In the genomic region with DNA sequence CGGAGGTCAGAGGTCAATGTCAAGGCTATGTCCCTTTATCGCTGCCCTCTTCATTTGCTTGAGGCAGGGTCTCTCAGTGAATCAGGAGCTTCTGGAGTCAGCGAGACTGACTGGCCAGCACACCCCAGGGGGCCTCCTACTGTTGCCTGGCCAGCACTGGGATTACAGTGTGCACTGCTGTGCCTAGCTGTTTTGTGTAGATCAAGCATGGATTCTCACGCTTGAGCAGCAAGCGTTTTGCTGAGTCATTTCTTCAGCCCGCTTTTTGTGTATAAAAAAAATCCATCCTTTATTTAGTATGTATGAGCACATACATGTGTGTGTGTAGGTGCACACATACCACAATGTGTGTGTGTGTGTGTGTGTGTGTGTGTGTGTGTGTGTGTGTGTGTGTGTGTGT, we compare ENCODE assay signal across 33 mouse cellular contexts. TPM values are rescaled to one million over a fixed set of nuclear protein-coding genes. Genes with fewer than 3 reads are reported as not detected.
A peak's percentile ranks its signal among the peaks of the same experiment; 100 is the strongest.
DNase-seq lines count a peak whose midpoint lies in the region; ATAC-seq and TF ChIP-seq lines count a peak whose summit lies in the region.
"Had no signal": no experiment of that assay in that cellular context is flagged by ENCODE, and none has a peak within 500 bp of the region (broad histone marks: within the 10 kb centered on the region; RNA-seq: fewer than 3 reads in every experiment).

No protein-coding gene starts in this region.

- no peak overlapping the region for H3K4me3 ChIP-seq in midbrain, embryonic 11.5 days (ENCODE audit: low read depth, low read length)
- no peak overlapping the region for H3K4me3 ChIP-seq in midbrain, embryonic 16.5 days (ENCODE audit: low read depth, low read length)
- peak overlapping the region; percentile 33; the same call in 1 of the 2 replicates for H3K4me3 ChIP-seq in G1E (ENCODE audit: low read depth, low read length)
- H3K4me3 ChIP-seq: embryonic facial prominence, embryonic 10.5 days; embryonic facial prominence, embryonic 13.5 days; erythroblast, embryonic 14.5 days; forebrain, embryonic 12.5 days; forebrain, embryonic 15.5 days; heart, adult 2 months; heart, embryonic 10.5 days; heart, embryonic 13.5 days; hindbrain, embryonic 12.5 days; hindbrain, embryonic 15.5 days had no signal

- peaks cover 11% of the 10 kb centered on the region for H3K27me3 ChIP-seq in midbrain, embryonic 11.5 days (ENCODE audit: control insufficient read depth, insufficient read depth, low read length)
- peaks cover 30% of the 10 kb centered on the region for H3K27me3 ChIP-seq in midbrain, embryonic 16.5 days (ENCODE audit: control insufficient read depth, insufficient read depth, low read depth, low read length)
- H3K27me3 ChIP-seq in G1E (ENCODE audit: insufficient read depth, low read length), result peaks cover 15% of the 10 kb centered on the region

- peak; percentile 17 for DNase-seq in midbrain, embryonic 11.5 days (ENCODE audit: low spot score, missing footprints)
- DNase-seq in G1E (ENCODE audit: low spot score), result peak; percentile 63
- DNase-seq in NIH3T3 (ENCODE audit: low read depth), result peak; percentile 17
- DNase-seq in layer of hippocampus, adult 18-20 months (ENCODE audit: low spot score in 2 of 2), result no peak
- no peak for DNase-seq in lung, postnatal 25 days (ENCODE audit: low spot score)
- no peak for DNase-seq in layer of hippocampus, postnatal 14 days (ENCODE audit: low spot score in 2 of 2)
- DNase-seq: adrenal gland, postnatal 10 days; adrenal gland, postnatal 36 days; B cell, adult 2 months; cerebellum, adult 8-10 months; cerebellum, postnatal 10 days; cerebellum, postnatal 36 days; embryo, embryonic 11 days; gastrocnemius, postnatal 10 days; gastrocnemius, postnatal 36 days; heart, adult 2 months; heart, postnatal 14 days had no signal

- no peak for ATAC-seq in midbrain, embryonic 11.5 days (ENCODE audit: low FRiP score)
- ATAC-seq in midbrain, embryonic 16.5 days, result no peak
- peak; percentile 68 for ATAC-seq in G1E (ENCODE audit: extremely low read depth, insufficient number of reproducible peaks, low FRiP score, poor library complexity, severe bottlenecking)
- ATAC-seq: activated CD4-positive, CD25-positive, alpha-beta regulatory T cell, adult 4 months; forebrain, embryonic 15.5 days; intestine, postnatal 0 days had no signal

- no peak overlapping the region for H3K9ac ChIP-seq in midbrain, embryonic 11.5 days (ENCODE audit: low read length)
- no peak overlapping the region for H3K9ac ChIP-seq in midbrain, embryonic 16.5 days (ENCODE audit: low read depth, low read length)
- H3K9ac ChIP-seq: embryonic facial prominence, embryonic 13.5 days; forebrain, embryonic 12.5 days; forebrain, embryonic 15.5 days; heart, embryonic 13.5 days; hindbrain, embryonic 12.5 days; hindbrain, embryonic 15.5 days had no signal

- H3K36me3 ChIP-seq in midbrain, embryonic 11.5 days (ENCODE audit: control insufficient read depth, insufficient read depth, low read length), result no peaks in the 10 kb centered on the region
- peaks cover 4% of the 10 kb centered on the region; the same call in 1 of the 2 replicates for H3K36me3 ChIP-seq in midbrain, embryonic 16.5 days (ENCODE audit: control insufficient read depth, insufficient read depth, low read length)
- no peaks in the 10 kb centered on the region for H3K36me3 ChIP-seq in G1E (replicated peaks)
- H3K36me3 ChIP-seq: embryonic facial prominence, embryonic 10.5 days; embryonic facial prominence, embryonic 13.5 days; forebrain, embryonic 12.5 days; forebrain, embryonic 15.5 days; heart, embryonic 10.5 days; heart, embryonic 13.5 days; hindbrain, embryonic 12.5 days had no signal

- no peak overlapping the region for H3K4me2 ChIP-seq in midbrain, embryonic 11.5 days
- no peak overlapping the region for H3K4me2 ChIP-seq in midbrain, embryonic 16.5 days (ENCODE audit: low read length)
- H3K4me2 ChIP-seq: embryonic facial prominence, embryonic 13.5 days; forebrain, embryonic 12.5 days; forebrain, embryonic 15.5 days; heart, embryonic 13.5 days; hindbrain, embryonic 12.5 days; hindbrain, embryonic 15.5 days had no signal

- no peaks in the 10 kb centered on the region for H3K4me1 ChIP-seq in midbrain, embryonic 11.5 days (ENCODE audit: control insufficient read depth, insufficient read depth, low read length)
- H3K4me1 ChIP-seq in midbrain, embryonic 16.5 days (ENCODE audit: control insufficient read depth, insufficient read depth, low read length), result no peaks in the 10 kb centered on the region
- H3K4me1 ChIP-seq in G1E (ENCODE audit: insufficient read depth, low read depth, low read length), result peaks cover 35% of the 10 kb centered on the region
- H3K4me1 ChIP-seq: forebrain, embryonic 15.5 days; heart, embryonic 10.5 days; heart, embryonic 13.5 days; hindbrain, embryonic 12.5 days; hindbrain, embryonic 15.5 days had no signal

- no peak overlapping the region for H3K27ac ChIP-seq in midbrain, embryonic 11.5 days (ENCODE audit: low read depth, low read length)
- no peak overlapping the region for H3K27ac ChIP-seq in midbrain, embryonic 16.5 days (ENCODE audit: low read length)
- H3K27ac ChIP-seq: embryonic facial prominence, embryonic 10.5 days; embryonic facial prominence, embryonic 13.5 days; forebrain, embryonic 12.5 days; forebrain, embryonic 15.5 days; heart, adult 2 months; heart, embryonic 10.5 days; heart, embryonic 13.5 days; hindbrain, embryonic 12.5 days; hindbrain, embryonic 15.5 days had no signal

- 61% methylated on average over 6 of the region's 6 CpGs for WGBS in midbrain, embryonic 11.5 days
- WGBS in midbrain, embryonic 16.5 days, result 65% methylated on average over 6 of the region's 6 CpGs

- H3K9me3 ChIP-seq in midbrain, embryonic 11.5 days (ENCODE audit: control insufficient read depth, low read length), result no peaks in the 10 kb centered on the region
- H3K9me3 ChIP-seq in midbrain, embryonic 16.5 days (replicated peaks; ENCODE audit: control insufficient read depth, low read length, poor library complexity, severe bottlenecking), result no peaks in the 10 kb centered on the region
- no peaks in the 10 kb centered on the region for H3K9me3 ChIP-seq in G1E (replicated peaks)
- H3K9me3 ChIP-seq: embryonic facial prominence, embryonic 10.5 days; embryonic facial prominence, embryonic 13.5 days; forebrain, embryonic 12.5 days; forebrain, embryonic 15.5 days; heart, embryonic 10.5 days; heart, embryonic 13.5 days; hindbrain, embryonic 12.5 days; hindbrain, embryonic 15.5 days had no signal

- TF ChIP-seq CTCF in G1E (IDR thresholded peaks at IDR 0.05; ENCODE audit: low read depth, low read length), result no peak

RNA-seq across cellular contexts. Expression of a gene that starts 32.0 kb away (rescaled TPM):
- not detected in 2 replicates for polyA plus RNA-seq in midbrain, embryonic 11.5 days (2014; fragmentation: Nextera tagmentation; extraction: Ambion mirVana)
- not detected in 2 replicates for polyA plus RNA-seq in midbrain, embryonic 16.5 days (2015; fragmentation: Nextera tagmentation; extraction: Ambion mirVana)
- total RNA-seq in G1E (2014; fragmentation: Nextera tagmentation), result not detected in 2 replicates
- 1.3 TPM in 1 of 2 replicates, not detected in the other for total RNA-seq in G1E (2017)
- polyA plus RNA-seq in G1E (2012), result 1.2 and 1.4 TPM in 2 replicates
- total RNA-seq in layer of hippocampus, adult 18-20 months (2021), result not detected
- total RNA-seq in layer of hippocampus, postnatal 14 days (2021), result not detected
- total RNA-seq: gastrocnemius, postnatal 10 days; gastrocnemius, postnatal 36 days; hematopoietic stem cell, adult 5-6 weeks had no signal
- polyA plus RNA-seq: embryonic facial prominence, embryonic 10.5 days; embryonic facial prominence, embryonic 13.5 days; erythroblast, embryonic 14.5 days; forebrain, embryonic 12.5 days; heart, adult 2 months; heart, embryonic 16.5 days; hindbrain, embryonic 15.5 days had no signal

RNA-seq across cellular contexts. Expression of a gene that starts 33.4 kb away (rescaled TPM):
- 45.9 and 50.7 TPM in 2 replicates for polyA plus RNA-seq in midbrain, embryonic 11.5 days (2014; fragmentation: Nextera tagmentation; extraction: Ambion mirVana)
- 47.4 and 55.1 TPM in 2 replicates for polyA plus RNA-seq in midbrain, embryonic 16.5 days (2015; fragmentation: Nextera tagmentation; extraction: Ambion mirVana)
- total RNA-seq in G1E (2014; fragmentation: Nextera tagmentation) (89.8 and 111 TPM in 2 replicates), G1E (2017) (27.4 and 29.5 TPM in 2 replicates)
- polyA plus RNA-seq in G1E (2012), result 218 and 220 TPM in 2 replicates
- 10 to 100 TPM; 25.8 to 28.2 TPM for total RNA-seq in layer of hippocampus, adult 18-20 months (2021)
- 10 to 100 TPM; 24.7 to 26.2 TPM for total RNA-seq in layer of hippocampus, postnatal 14 days (2021)

RNA-seq across cellular contexts. Expression of a gene that starts 51.7 kb away (rescaled TPM):
- 2.9 and 5.8 TPM in 2 replicates for polyA plus RNA-seq in midbrain, embryonic 11.5 days (2014; fragmentation: Nextera tagmentation; extraction: Ambion mirVana)
- 14.1 and 14.3 TPM in 2 replicates for polyA plus RNA-seq in midbrain, embryonic 16.5 days (2015; fragmentation: Nextera tagmentation; extraction: Ambion mirVana)
- 0.39 and 9.1 TPM in 2 replicates for total RNA-seq in G1E (2014; fragmentation: Nextera tagmentation)
- 0.06 and 0.16 TPM in 2 replicates for total RNA-seq in G1E (2017)
- polyA plus RNA-seq in G1E (2012), result 1.0 and 1.5 TPM in 2 replicates
- total RNA-seq in layer of hippocampus, adult 18-20 months (2021), result 10 to 100 TPM; 43.9 to 47.5 TPM
- 10 to 100 TPM; 55.0 to 55.3 TPM for total RNA-seq in layer of hippocampus, postnatal 14 days (2021)
- total RNA-seq: granulocyte monocyte progenitor cell, adult 5-6 weeks; hematopoietic stem cell, adult 5-6 weeks had no signal

RNA-seq across cellular contexts. Expression of a gene that starts 58.3 kb away (rescaled TPM):
- 0.08 and 0.31 TPM in 2 replicates for polyA plus RNA-seq in midbrain, embryonic 11.5 days (2014; fragmentation: Nextera tagmentation; extraction: Ambion mirVana)
- polyA plus RNA-seq in midbrain, embryonic 16.5 days (2015; fragmentation: Nextera tagmentation; extraction: Ambion mirVana), result 3.1 and 4.4 TPM in 2 replicates
- total RNA-seq in G1E (2014; fragmentation: Nextera tagmentation) (0.92 and 2.9 TPM in 2 replicates), G1E (2017) (1.1 and 1.2 TPM in 2 replicates)
- 0.91 and 1.1 TPM in 2 replicates for polyA plus RNA-seq in G1E (2012)
- 100 to 1,000 TPM; 130 to 133 TPM for total RNA-seq in layer of hippocampus, adult 18-20 months (2021)
- 100 to 1,000 TPM; 108 to 123 TPM for total RNA-seq in layer of hippocampus, postnatal 14 days (2021)
- total RNA-seq: gastrocnemius, adult 18-20 months; granulocyte monocyte progenitor cell, adult 5-6 weeks; hematopoietic stem cell, adult 5-6 weeks had no signal

RNA-seq across cellular contexts. Expression of a gene that starts 58.6 kb away (rescaled TPM):
- polyA plus RNA-seq in midbrain, embryonic 11.5 days (2014; fragmentation: Nextera tagmentation; extraction: Ambion mirVana), result 33.1 and 39.5 TPM in 2 replicates
- polyA plus RNA-seq in midbrain, embryonic 16.5 days (2015; fragmentation: Nextera tagmentation; extraction: Ambion mirVana), result 13.2 and 15.1 TPM in 2 replicates
- total RNA-seq in G1E (2014; fragmentation: Nextera tagmentation), result 438 and 479 TPM in 2 replicates
- 212 and 254 TPM in 2 replicates for total RNA-seq in G1E (2017)
- 394 and 460 TPM in 2 replicates for polyA plus RNA-seq in G1E (2012)
- total RNA-seq in layer of hippocampus, adult 18-20 months (2021), result 10 to 100 TPM; 18.5 to 20.1 TPM
- total RNA-seq in layer of hippocampus, postnatal 14 days (2021), result 10 to 100 TPM; 15.6 to 15.8 TPM

Comparison
In these comparisons a context has a peak if more than half of its experiments do, and no peak if none do; other contexts are left out.
1. DNase-seq: peak in midbrain, embryonic 11.5 days (single experiment), G1E (single experiment) and NIH3T3 (single experiment); none in layer of hippocampus, adult 18-20 months (0 of 2), lung, postnatal 25 days (single experiment) and layer of hippocampus, postnatal 14 days (0 of 2).
2. RNA of a gene that starts 51.7 kb away (total RNA-seq): 55.0 to 55.3 TPM in layer of hippocampus, postnatal 14 days and 43.9 to 47.5 TPM in layer of hippocampus, adult 18-20 months; 0.06 to 9.1 TPM in G1E; every median in the first group is over 4 times any median in the second.